Mouse (Mus musculus) NIH3T3 (cell line): ENCODE results near the gene Mxi1.

Experiments
- DNase-seq: peaks from one replicate; pipeline ENCODE4 v3.0.0-alpha.2; 2012; ENCODE audit warnings: low read depth

Gene Mxi1

DNA sequence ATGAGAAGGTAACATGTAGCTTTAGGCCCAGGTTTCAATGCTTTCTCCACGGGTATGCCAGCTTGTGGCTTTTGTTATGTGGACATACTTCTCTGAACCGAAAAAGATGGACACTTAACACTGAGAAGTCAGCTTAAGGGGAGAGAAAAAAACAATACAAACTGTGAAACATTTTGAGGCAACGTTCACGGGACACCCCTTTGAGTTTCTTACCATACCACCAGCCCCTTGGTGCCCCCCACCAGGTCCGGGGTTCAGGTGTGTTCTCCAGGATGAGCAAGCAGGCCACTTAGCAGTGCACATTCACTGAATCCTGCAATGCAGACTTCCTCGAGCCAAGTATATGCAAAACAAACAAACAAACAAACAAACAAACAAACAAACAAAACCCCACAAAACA is 14.5 kb downstream of the Mxi1 start:
- DNase-seq, result no peak

DNA sequence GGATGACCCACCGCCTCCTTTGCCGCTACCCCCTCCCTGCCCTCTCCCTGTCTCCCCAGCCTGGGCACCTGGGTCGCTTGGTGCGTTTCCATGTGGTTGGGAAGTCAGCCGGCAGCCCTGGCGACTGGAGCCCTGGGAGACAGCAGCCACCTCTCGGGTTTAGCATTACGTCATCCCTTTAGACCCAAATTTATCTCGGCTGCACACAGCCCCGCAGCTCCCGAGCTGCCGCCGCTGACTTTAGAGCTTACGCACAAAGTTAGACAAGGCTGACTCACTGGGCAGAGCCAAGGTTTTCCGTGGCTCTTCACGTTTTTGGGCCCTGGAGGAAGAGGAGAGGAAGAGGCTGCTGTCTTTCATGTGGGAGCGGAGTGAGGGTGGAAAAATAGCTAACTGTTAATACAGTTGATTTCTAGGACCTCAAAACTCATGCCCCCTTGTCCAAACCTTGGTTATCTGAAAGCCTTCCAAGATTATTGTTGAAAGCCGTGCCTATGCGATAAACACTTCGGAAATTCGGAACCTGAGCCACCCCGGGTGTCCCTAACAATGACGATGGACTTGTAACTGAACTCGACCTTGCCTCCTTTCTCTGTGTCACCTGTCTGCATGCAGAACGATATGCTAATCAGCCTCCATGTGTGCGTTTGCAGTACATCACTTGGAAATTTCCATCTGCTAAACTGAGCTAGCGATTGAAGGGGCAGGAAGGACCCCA is 15.4 kb downstream of the Mxi1 start:
- peak; percentile 85 for DNase-seq

DNA sequence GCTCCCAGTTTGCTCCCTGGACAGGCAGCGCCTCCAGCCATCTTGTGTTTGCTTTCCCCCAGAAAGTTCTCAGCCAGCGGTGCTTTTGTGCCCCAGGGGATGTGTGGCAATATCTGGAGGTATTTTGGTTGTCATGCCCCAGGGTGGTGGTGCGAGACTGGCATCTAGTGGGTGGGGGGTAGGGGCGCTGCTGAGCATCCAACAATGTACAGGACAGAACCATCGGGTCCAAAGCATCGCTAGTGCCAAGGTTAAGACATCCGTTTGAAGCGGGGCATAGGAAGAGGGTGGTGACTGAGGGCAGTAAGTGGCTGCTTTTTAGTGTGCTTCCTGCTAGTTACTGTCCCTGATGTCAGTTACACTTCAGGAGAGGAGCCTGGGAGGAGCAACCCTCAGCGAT is 17.8 kb downstream of the Mxi1 start:
- DNase-seq, result peak; percentile 43

DNA sequence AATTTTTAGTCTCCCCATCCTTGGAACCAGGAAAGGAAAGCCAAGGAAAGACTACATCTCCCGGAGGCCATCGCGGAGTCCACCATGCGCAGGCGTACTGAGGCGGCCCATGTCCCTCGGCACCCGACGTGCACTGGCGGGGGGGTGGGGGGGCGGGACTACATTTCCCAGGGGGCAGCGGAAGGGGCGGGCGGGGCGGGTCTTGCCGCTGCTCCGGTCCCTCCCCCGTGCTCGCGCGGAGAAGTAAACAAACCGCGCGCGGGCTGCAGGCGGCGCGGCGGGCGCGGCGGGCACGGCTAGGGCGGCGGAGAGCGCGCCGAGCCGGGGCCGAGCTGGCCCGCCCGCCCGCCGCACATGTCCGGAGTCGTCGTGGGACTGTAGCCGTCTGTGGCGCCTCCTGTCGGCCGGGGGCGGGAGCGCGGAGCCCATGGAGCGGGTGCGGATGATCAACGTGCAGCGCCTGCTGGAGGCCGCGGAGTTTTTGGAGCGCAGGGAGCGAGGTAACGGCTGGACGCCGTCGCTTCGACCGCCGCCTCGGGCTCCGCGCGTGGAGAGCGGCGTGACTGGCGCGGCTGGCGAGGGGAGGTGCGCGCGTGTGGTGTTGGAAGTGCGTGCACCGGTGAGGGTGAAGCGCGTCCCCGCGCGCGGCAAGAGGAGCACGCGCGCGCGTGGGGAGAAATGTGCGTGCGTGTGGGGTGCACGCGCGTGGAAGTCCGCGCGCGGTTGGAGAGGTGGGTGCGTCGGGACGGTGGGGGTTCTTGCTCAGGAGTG is 19.1 kb downstream of the Mxi1 start:
- peak; percentile 98 for DNase-seq

DNA sequence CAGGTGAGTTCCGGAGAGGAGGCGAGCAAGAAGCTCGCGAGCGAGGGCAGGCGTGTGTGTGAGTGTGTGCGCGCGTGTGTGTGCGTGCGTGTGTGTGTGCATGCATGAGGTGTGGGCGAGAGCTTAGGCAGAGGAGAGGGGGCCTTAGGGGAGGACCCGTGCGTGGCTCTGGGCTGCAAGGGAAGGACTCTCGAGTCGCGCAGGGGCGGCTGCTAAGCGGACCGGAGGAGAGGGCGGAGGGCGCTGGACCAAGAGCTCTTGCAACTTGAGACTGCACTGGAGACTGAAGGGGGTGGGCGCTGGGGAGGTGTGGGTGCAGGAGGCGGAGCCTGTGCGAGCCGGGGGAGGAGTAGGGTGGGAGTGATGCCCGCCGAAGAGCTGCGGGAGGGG is 19.7 kb downstream of the Mxi1 start:
- peak; percentile 79 for DNase-seq

DNA sequence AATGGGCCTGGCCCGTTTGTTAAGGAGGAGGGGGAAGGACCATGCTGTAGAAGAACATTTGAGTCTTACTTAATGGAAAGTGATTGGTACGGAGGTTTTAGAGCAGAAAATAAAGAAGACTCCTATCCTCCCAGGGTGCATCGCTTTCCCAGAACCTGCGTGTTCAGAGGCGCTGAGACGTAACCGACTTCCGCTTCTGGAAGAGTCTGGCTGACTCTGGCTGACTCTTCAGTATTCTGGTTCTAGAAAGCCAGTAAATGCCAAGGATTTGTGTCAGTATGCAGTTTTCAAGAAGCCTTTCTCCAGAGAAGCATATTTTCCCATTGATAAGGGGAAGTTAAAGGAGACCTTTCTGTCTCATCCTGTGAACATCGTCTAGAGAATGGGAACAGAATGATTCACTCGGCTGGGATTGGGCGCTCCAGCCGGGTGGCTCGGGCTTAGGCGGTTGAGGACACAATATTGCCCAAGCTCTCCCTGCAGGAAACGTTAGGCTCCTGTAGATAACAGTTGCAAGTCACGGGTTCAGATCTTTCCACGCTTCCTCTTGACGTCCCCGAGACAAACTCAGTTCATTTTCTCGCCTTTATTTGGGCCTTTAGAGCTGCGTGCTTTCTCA is 21.7 kb downstream of the Mxi1 start:
- DNase-seq, result no peak

DNA sequence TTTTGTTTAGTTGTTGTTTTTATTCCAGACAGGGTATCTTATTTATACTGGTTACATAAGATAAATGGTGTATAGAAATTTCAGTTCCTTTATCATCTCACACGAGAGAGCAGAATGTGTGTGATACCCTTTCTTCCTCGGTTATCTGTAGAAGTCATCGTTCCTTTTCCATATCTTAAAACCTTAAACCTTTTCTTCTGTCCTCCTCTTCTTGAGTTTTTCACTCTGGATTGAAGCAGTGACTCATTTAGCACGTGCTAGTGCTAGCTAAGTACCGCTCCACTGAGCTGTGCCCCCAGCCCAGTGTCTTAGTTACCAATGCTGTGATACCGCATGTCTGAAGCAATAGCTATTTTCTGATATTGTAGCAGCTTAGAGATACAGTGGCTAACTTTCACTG is 23.4 kb downstream of the Mxi1 start:
- DNase-seq, result no peak

DNA sequence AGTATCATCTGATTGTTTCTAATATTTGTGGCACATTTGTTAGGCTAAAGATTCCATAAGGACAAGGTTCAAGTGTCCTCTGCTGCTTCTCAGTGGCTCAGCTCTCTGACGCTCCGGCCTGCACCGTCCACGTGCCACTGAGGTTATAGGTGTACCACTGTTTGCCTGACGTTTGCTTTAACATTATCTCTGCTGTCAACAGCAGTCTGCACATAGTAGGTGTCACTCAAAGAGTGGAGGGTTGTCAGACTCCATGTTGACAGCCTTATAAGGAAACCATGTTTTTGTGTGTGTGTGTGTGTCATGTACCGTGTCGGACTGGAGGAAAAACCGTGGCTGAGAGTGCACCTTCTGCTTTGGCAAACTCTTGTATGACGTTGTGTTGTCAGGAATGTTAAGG is 24.9 kb downstream of the Mxi1 start:
- DNase-seq, result no peak

DNA sequence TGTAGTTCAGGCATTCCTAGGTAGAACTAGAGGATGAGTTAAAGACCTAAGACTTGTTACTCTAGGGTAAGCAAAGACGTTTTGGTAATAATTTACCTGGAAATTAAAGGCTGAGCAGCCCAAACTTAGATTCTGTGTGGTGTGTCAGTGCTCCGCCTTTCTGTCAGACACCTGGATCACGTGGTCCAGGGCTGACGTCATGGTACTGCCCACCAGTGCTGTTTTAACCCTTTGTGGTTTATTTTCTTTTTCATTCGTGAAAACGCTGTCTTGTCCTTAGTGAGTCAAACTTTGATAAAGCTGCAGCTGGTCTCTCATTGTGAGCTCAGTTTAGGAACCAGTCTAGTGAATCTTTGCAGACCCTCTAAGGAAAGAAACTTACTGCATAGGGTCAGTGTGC is 30.1 kb downstream of the Mxi1 start:
- DNase-seq, result no peak

DNA sequence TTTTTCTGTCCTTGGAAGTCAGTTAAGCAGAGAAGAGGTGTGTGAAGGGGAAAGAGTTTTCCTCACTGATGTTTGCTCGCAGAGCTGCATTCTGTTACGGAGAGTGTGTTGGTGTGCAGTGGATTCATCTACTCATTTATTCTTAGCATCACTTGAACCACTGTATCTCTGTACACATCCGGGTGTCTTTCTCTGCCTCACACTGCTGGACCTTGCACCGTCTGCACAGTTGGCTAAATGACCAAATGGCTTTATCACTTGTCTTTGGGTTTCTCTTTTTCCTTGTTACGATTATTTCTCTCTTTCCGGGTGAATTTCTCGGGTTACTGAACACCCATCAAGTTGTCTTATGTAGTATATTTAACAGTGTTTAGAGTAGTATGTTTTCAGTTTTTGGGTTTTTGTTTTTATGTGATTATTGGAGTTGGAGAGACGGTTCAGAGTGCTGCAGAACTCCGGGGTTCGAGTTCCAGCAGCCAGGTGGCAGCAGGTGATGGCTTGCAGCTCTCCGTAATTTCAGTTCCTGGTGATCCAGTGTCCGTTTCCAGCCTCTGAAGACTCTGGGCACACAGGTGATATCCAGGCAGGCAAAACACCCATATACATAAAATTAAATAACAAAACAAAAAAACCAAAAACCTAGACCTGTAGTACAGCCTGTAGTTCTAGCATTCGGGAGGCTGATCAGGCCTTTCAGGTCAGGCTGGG is 33.0 kb downstream of the Mxi1 start:
- no peak for DNase-seq

DNA sequence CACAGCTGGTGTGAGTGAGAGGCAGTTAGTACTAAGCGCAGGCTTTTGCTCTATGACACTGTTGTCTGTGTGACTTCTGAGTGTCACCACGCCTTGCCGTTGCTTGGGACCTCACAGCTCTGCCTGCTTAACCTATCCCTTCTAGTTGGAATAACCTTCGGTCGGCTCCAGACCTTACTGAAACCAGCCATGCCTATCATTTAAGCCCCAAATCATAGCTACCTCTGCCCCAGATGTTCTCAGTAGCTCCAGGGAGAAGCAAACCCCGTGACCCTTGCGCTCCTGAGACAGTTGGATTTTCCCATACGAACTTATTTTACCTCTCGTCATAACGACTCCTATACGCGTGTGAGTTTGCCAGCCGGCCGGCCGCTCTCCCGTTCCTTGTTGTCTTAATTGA is 33.7 kb downstream of the Mxi1 start:
- DNase-seq, result no peak

DNA sequence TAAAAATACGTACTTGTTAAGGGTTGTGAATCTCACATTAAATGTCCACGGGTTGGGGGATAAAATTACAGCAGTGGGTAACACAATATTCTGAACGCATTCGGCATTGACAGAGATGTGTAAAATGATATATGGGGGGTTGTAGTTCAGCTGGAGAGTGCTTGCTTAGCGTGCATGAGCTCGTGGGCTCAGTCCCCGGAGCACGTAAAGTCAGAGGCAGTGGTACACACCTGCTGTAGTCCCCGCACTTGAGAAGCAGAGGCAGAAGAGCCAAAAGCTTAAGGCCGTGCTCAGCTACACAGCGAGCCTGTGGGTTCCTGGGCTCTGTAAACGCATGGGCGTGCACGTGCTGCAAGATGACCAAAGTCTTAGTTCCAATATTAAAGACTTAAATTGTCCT is 35.4 kb downstream of the Mxi1 start:
- no peak for DNase-seq

DNA sequence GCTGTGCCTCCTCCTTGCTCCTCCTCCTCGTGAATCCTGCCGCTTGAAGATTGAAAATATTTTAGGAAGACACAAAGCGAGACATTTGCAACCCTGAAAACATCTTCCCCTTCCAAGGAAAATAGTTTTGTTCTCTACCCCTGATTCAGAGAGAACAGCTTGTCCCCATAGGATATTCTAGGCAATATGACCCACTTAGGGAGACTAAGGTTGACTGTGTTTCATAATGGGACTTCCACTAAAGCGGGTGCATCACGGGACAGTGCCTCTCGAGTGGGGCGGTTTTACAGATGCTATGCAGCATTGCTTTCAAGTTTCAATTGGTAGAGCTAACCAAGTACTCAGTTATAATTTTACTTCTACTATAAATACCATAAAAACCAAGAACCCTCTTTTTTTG is 43.5 kb downstream of the Mxi1 start:
- DNase-seq, result no peak

DNA sequence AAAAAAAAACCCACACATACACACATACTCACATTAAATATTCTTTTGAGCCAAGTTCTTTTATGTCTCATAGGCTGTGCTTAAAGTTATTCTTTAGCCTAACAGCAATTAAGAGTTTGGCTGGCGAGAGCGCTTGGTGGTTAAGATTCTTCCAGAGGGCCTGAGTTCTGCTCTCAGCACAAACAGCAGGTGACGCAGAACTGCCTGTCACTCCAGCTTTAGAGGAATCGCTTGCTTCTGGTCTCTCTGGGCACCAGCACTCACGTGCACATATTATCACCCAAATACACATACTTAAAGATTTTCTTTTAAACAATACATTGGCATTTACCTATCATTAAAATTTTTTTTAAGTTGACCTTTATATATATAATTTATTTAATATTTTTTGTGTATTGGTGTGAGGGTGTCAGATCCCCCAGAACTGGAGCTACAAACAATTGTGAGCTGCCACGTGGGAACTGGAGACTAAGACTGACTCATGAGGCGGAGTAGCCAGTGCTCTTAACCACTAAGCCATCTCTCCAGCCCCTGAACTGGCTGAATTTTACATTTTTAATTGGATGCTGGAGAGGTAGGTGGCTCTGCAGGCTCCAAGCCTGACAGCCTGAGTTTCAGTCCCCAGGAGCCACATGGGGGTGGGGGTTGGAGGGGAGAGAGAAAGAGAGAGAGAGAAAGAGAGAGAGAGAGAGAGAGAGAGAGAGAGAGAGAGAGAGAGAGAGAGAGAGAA is 44.1 kb downstream of the Mxi1 start:
- peak; percentile 57 for DNase-seq

DNA sequence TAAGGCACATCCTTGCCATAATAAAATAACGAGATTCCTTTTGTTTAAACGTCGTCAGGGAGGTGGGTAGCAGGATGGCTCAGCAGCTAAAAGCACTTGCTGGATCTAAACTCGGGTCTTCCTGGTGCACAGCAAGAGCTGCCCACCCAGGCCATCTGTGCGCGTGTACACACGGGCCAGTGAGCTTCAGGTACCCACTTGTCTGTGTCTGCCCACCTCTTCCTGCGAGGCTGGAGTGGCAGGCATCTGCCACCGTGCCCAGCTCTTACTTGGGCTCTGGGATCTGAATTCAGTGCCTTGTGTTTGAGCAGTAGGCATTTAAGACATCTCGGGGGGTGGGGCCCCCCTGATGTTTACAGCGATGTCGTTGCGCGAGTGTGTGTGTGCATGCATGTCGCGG is 44.7 kb downstream of the Mxi1 start:
- DNase-seq, result no peak

DNA sequence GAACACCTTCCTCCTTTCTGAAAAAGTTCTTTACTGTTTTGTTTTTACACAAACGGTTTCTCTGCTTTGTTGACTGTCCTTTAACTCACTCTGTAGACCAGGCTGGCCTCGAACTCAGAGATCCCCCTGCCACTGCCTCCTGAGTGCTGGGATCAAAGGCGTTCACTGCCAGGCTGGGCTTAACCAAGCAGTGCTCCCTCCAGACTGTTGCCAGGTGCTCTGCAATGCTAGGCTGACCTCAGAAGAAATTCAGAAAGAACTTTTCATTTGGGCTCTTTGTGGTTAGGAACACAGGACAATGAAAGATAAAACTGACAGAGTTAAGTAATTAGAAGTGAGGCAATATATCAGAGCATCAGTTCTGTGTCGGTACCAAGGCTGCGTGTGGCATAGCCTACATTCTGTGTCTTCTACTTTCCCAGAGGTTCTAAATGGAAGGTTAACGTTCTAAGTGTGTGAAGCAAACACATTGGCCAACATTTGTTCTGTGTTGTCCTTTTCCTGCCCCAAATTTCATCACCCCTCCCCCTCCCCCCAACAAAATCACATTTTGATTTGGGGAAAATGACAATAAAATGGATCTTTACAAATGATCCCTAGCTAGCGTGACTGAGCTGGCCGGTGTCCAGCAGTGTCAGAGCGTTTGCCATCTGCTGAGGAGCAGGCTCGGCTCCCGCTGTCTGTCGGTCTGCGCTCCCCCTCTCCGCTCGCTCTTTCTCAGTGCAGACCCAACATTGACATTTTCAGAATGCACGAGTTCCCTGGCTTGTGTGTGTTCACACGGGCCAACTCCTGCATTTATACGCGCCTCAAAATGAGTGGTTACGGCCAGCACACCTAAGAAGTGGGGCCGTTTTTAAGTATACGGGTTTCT is 49.1 kb downstream of the Mxi1 start:
- DNase-seq, result no peak

DNA sequence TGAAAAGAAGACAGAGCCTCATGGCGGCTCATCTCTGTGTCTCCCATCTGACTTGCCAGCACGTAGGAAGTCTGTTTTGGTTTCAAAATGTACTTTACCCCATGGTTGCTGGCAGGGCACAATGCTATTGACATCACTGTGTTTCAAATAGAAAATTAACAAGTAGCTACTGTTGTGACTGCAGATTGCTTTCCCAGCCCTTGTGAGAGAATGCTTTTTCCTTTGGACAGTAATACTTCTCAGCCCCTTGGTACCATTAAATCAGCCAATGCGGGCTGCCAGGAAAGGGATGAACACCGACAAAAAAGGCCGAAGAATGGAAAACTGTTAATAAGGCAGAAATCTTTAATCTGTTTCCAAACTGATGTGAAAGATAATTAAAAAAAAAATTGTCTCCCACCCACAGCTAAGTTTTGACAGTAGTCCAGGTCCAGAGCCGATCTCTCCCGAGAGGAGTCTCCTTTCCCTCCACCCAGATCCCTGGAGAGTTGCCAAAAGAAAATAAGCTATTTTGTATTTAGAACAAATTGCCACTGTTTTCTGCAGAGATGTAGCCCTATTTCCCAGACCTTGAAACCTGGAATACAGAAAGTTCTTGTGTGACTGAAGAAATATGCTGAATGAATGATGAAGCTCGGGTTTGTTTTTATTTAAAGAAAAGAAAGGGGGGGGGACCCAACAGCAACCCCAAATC is 50.1 kb downstream of the Mxi1 start:
- DNase-seq, result no peak

DNA sequence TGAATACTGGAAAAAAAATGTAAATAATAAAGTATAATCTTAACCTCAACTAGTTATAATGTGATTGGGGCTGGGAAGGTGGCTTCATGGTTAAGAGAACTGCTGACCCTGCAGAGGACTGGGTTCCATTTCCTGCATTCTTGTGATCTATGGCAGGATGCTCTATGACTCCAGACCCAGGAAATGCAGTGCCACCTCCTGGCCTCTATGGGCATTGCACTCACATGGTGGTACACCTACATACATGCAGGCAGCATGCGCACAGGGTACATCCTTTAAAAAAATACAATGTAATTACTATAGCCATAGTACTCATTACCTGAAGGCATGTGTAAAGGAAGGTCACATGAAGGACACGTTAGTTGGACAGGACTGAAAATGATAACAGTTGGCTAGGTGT is 52.6 kb downstream of the Mxi1 start:
- DNase-seq, result peak; percentile 58

DNA sequence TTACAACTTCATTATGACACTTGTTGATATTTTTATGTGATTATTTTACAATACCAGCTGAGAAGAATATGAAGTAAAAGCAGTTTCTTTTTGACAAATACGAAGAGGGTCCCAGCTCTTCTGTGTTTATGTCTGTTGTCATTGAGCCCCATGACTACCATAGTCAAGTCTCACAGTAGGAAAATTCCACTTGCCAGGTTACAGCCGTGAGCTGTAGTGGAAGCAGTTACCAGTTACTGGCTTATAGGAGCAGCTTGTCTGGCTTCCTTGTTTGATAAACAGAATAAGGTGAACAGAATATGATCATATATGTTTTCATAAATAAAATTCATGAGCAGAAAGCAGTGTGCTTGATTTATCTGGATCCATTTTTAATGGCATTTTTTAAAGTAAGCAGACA is 54.2 kb downstream of the Mxi1 start:
- no peak for DNase-seq

DNA sequence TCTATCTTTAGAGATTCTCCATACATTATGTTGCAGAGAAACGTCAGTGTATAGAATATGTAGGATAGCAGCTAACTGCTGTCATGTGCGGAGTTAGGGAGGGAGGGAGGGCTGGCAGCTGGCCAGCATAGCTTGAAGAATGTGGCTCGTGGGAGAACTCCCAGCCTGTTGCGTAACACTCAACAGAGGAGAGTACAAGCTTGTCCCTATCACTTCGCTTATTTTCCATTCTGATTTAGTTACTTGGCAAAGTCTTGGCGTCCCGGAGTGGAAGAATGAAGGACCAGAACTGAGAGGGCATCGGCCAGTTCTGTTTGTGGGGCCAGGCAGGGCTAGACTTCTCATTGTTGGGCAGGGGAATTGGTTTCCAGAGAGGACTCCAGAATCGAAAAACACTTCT is 54.6 kb downstream of the Mxi1 start:
- DNase-seq, result peak; percentile 98
